Mouse (Mus musculus) heart, embryonic 13.5 days (tissue): ENCODE results near the gene Col26a1. TPM values are rescaled to one million over a fixed set of nuclear protein-coding genes. Genes with fewer than 3 reads are reported as not detected.

Experiments
- ATAC-seq: fragments of 200-750 bp; cut with Nextera tagmentation; 2 replicates; pipeline ENCODE4 v1.8.0; 2017; ENCODE audit warnings: moderate TSS enrichment; ENCODE audit not compliant: insufficient number of reproducible peaks, low FRiP score, low TSS enrichment; ENCODE audit errors: extremely low read depth
- H3K27ac ChIP-seq: fragments of 300-500 bp; sonication (generic); replicated peaks from 2 replicates; pipeline ENCODE4 v1.5.1; 2015; ENCODE audit warnings: moderate library complexity, mild to moderate bottlenecking, inconsistent platforms
- H3K27me3 ChIP-seq: fragments of 300-500 bp; sonication (generic); replicated peaks from 2 replicates; pipeline ENCODE4 v1.6.1; 2015; ENCODE audit warnings: mild to moderate bottlenecking, inconsistent platforms
- H3K36me3 ChIP-seq: fragments of 300-500 bp; sonication (generic); 2 replicates; pipeline ENCODE4 v1.6.1; 2015; ENCODE audit warnings: mild to moderate bottlenecking, inconsistent platforms
- H3K4me1 ChIP-seq: fragments of 300-500 bp; sonication (generic); 2 replicates; pipeline ENCODE4 v1.6.1; 2015; ENCODE audit warnings: inconsistent platforms
- H3K4me2 ChIP-seq: fragments of 300-500 bp; sonication (generic); 2 replicates; pipeline ENCODE4 v1.6.1; 2015; ENCODE audit warnings: inconsistent platforms, mild to moderate bottlenecking, moderate library complexity
- H3K4me3 ChIP-seq: fragments of 300-500 bp; sonication (generic); 2 replicates; pipeline ENCODE4 v1.5.1; 2015; ENCODE audit warnings: moderate library complexity, mild to moderate bottlenecking, inconsistent platforms
- H3K9ac ChIP-seq: fragments of 300-500 bp; sonication (generic); 2 replicates; pipeline ENCODE4 v1.6.1; 2015; ENCODE audit warnings: inconsistent platforms, mild to moderate bottlenecking, moderate library complexity
- H3K9me3 ChIP-seq: fragments of 300-500 bp; sonication (generic); 2 replicates; pipeline ENCODE4 v1.6.1; 2016; ENCODE audit warnings: inconsistent platforms
- WGBS: fragments of 180-500 bp; shearing (Covaris S2); methylation state at CpG from one replicate; pipeline ENCODE4 v1.1.7; 2015; ENCODE audit warnings: mixed read lengths; 5-methylcytosine and 5-hydroxymethylcytosine counted together
- polyA plus RNA-seq: library from polyadenylated mRNA; unstranded; fragments of >200 nt; fragmentation: Nextera tagmentation; extraction: Ambion mirVana; gene quantifications from 2 replicates; pipeline ENCODE4 v1.2.1, GENCODE M21; 2015

Col26a1 gene
- 20.2 and 21.8 TPM in 2 replicates for polyA plus RNA-seq

DNA sequence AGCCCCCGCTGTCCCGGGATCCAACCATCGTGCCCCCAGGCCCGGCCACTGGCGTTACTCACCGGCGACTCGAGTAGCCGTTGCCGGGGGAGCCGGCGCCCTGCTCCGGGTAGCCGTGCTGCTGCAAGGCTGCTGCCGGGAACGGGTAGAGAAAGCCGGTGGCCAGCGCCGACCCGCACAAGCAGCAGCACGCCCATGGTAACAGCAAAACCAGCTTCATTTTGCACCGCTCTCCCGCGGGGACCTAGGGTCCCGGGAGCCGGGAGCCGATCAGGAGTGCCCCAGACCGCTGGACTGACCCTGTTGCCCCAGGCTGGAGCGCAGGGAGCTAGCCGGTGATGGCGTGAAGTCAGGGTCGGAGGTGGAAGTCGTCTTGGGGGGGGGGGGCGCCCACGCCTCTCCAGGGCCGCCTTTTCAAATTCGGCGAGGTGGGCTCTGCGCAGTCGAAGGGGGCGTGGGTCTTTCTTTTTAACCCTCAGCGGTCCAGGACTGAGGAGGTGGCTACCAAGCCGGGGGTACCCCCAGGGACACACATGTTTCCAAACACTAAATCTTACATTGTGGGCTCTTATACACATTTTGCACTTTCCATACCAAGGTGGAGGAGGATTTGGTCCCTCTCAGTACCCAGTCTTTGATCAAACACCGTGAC, at the start of gene Col26a1:
TSS of gene Col26a1 (minus strand) at position 422 of the 652 bp plus-strand sequence.
- H3K36me3 ChIP-seq, result no peaks in the 10 kb centered on the region
- peak within 1 kb of the TSS; percentile 83 for H3K9ac ChIP-seq
- peaks cover 53% of the 10 kb centered on the region for H3K27me3 ChIP-seq
- H3K9me3 ChIP-seq, result no peaks in the 10 kb centered on the region
- H3K4me1 ChIP-seq, result peaks cover 32% of the 10 kb centered on the region
- H3K4me2 ChIP-seq, result peak within 1 kb of the TSS; percentile 83
- peak within 1 kb of the TSS; percentile 42 for H3K27ac ChIP-seq
- WGBS, result 1% methylated on average over 43 of the region's 44 CpGs
- ATAC-seq, result peak; percentile 31; the same call in 1 of the 2 replicates
- peak within 1 kb of the TSS; percentile 64 for H3K4me3 ChIP-seq

DNA sequence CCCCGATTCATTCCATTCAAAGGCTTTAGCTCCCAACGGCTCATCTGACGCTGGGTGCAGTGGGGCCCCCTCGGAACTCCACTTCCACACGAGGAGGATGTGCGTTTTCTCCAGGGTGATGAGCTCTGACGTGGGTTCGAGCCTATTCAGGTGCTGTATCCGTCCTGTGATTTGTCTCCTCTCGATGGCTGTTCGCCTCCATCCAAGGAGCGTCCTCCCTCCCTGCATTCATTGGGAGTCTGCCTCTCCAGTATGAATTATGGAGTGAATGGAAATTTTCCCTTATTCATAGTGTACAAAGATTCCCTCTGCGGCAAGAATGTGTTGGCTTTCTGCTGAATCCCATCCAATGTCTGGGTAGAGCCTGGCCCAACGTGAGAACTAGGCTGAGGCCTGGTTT, 48.9 kb upstream of the Col26a1 start:
- ATAC-seq, result no peak
- Histone ChIP-seq H3K27ac (no peak overlapping the region), H3K27me3 (no peaks in the 10 kb centered on the region), H3K9ac (no peak overlapping the region), H3K9me3 (no peaks in the 10 kb centered on the region), H3K36me3 (no peaks in the 10 kb centered on the region), H3K4me1 (0 out of 2 replicates have a peak, but pooled peaks cover 5% of the 10 kb centered on the region), H3K4me2 (no peak overlapping the region), H3K4me3 (no peak overlapping the region)
- WGBS, result 78% methylated on average over 14 of the region's 14 CpGs

DNA sequence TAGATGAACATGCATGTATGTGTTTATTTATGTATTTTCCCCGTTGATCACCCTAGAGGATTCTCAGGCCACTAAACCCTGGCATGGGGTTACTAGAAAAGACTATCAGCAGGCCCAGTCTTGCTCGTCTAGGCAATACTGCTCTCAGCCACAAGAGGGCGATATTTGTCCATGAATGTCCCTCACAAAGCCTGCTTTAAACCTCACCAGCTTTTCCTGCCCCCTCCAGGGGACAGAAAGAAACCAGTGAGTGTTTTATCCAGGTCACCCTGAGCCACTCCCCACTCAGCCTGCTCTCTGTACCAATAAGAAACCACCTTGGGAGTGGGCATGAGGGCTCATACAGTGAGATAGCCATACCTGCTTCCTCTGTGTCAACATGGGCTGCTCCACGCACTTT, 46.1 kb upstream of the Col26a1 start:
- ATAC-seq, result 0 out of 2 replicates have a peak, but pooled peaks have one; percentile 48
- H3K36me3 ChIP-seq, result 0 out of 2 replicates have a peak, but pooled peaks cover 11% of the 10 kb centered on the region
- no peak overlapping the region for H3K27ac ChIP-seq
- no peak overlapping the region for H3K4me3 ChIP-seq
- 0 out of 2 replicates have a peak, but pooled peaks cover 5% of the 10 kb centered on the region for H3K4me1 ChIP-seq
- H3K9ac ChIP-seq, result peak overlapping the region; percentile 20
- no peaks in the 10 kb centered on the region for H3K27me3 ChIP-seq
- H3K4me2 ChIP-seq, result no peak overlapping the region
- no peaks in the 10 kb centered on the region for H3K9me3 ChIP-seq
- 18% methylated on average over 4 of the region's 4 CpGs for WGBS

DNA sequence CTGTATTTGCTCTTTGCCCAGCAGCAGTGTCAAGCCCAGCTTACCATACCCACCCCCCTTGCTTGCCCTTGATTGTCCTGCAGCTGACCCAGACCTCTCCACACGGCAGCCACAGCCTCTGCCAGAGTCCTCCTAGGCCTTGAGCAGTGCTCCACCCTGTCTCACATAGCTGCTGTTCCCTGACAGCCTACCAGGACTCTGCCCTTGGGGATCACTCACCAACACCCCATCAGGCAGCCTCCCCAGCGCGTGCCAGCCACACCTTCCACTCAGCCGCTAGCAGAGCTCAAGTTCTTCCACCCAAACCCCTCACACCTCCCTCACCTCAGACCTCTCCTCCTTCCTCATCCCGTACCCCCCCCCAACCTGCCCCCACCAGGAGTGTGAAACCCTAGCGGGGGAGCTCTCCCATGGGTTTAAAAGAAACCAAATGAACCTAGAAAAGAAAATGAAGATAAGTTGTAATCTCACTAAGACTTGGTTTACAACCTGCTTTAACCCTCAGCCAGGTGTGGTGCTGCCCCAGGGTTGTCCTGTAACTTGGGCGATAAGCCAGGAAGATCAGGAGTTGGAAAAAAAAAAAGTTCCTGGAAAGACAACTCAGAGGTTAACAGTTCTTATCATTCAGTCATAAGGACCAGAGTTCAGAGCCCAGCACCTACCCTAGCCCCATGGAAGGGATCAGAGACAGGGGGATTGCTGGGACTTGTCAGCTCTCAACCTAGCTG, 40.9 kb upstream of the Col26a1 start:
- H3K4me1 ChIP-seq, result peaks cover 7% of the 10 kb centered on the region
- WGBS, result 45% methylated on average over 7 of the region's 7 CpGs
- no peak overlapping the region; the same call in 1 of the 2 replicates for H3K9ac ChIP-seq
- no peak for ATAC-seq
- H3K4me3 ChIP-seq, result no peak overlapping the region
- H3K9me3 ChIP-seq, result no peaks in the 10 kb centered on the region
- 0 out of 2 replicates have a peak, but pooled peaks cover 11% of the 10 kb centered on the region for H3K36me3 ChIP-seq
- H3K27me3 ChIP-seq, result no peaks in the 10 kb centered on the region
- H3K4me2 ChIP-seq, result no peak overlapping the region
- no peak overlapping the region for H3K27ac ChIP-seq

DNA sequence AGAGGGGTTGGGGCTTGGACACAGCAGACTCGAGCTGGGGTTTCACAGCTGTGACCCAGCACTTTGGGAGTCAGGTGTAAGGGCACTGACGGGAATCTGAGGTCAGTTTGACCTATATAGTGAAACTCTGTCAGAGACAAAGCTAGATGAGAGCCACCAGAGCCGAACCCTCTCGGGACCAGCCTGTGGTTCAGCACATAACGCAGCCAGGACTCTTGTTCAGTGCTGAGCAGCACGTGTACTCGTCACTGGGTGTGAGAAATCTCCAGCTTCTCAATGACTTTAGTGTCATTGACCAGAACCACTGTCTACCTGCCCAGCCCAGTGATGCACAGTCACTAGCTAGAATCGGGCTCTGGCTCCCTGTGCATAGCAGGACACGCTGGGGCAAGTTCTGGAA, 39.8 kb upstream of the Col26a1 start:
- 76% methylated on average over 9 of the region's 9 CpGs for WGBS
- Histone ChIP-seq H3K9ac (no peak overlapping the region), H3K4me3 (no peak overlapping the region), H3K27ac (no peak overlapping the region), H3K4me1 (peaks cover 7% of the 10 kb centered on the region), H3K4me2 (no peak overlapping the region), H3K27me3 (no peaks in the 10 kb centered on the region), H3K36me3 (0 out of 2 replicates have a peak, but pooled peaks cover 11% of the 10 kb centered on the region), H3K9me3 (no peaks in the 10 kb centered on the region)
- no peak for ATAC-seq

DNA sequence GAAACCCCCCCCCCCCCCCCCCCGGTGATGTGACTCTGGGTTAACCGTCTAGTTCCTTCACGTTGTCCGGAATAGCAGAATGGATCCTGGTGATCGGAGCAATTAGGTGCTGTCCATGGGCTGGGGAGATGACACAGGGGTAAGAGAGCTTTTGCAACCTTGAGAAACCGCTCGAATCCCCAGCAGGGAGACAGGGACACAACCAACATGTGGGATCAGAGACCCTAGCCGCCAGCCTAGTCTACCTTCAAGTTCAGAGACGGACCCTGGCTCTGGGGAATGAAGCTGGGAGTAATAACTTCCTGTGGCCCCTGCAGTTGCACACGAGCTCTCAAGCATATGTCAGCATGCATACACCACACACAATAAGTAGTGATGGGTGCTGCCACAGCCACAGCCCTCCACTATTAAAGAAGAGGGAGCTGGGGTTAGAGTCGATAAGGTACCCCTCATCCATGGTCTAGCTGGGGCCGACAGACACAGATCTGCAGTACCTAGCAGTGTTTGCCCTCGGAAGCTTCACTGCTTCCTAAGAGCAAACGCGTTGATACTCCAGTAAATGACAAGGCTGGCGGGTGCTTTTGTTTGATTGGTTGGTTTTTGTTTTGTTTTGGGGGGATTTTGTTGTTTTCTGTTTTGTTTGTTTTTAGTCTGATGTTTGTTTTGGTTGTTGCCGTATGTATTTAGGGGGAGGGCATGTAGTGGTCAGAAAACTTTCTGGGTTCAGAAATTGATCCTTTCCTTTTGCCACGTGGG, 36.7 kb upstream of the Col26a1 start:
- no peak for ATAC-seq
- Histone ChIP-seq H3K36me3 (no peaks in the 10 kb centered on the region), H3K4me2 (peak overlapping the region; percentile 90), H3K4me3 (peak overlapping the region; percentile 73), H3K9ac (peak overlapping the region; percentile 87), H3K4me1 (peaks cover 7% of the 10 kb centered on the region), H3K27ac (no peak overlapping the region), H3K27me3 (no peaks in the 10 kb centered on the region), H3K9me3 (no peaks in the 10 kb centered on the region)
- WGBS, result 21% methylated on average over 17 of the region's 18 CpGs

DNA sequence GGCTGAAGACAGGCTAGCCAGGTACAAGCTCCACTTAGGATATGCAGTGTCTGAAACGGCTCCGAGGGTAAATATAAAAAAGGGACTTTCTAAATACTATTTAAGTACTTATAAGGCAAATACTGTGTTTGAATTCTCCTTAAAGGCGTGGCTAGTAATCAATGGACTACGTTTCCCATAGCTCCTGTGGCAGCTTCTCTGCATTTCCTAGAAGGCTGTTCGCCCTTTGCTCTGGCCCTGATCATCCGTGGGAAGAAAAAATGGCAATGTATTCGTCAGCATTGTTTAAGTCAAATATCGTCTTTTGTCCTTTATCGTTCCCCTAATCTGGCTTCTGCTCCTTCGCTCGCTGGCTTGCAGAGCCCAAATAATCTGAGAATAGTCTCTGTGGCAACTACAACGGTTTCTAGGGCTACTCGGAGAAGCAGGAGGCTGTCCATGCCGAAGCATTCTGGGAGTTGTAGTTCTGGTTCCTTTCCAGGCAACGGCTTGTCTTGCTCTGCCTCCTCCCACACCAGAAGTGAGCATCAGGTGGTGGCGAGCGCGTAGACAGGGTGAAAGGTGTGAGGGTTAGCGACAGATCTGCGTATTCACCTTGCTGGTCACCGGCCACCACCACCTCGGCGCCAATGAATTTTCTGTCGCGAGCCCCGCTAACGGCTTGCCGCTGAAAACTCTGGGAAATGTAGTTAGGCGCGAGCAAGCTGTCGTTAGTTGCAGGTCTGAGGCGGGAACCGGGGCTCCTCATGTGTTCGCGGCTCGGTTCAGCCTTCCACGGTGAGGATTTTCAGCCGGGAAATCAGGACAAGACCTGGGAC, 35.9 kb upstream of the Col26a1 start:
- 3% methylated on average over 38 of the region's 38 CpGs for WGBS
- H3K27ac ChIP-seq, result 0 out of 2 replicates have a peak overlapping the region, but pooled peaks have one; percentile 15
- peak; percentile 66; the same call in 1 of the 2 replicates for ATAC-seq

DNA sequence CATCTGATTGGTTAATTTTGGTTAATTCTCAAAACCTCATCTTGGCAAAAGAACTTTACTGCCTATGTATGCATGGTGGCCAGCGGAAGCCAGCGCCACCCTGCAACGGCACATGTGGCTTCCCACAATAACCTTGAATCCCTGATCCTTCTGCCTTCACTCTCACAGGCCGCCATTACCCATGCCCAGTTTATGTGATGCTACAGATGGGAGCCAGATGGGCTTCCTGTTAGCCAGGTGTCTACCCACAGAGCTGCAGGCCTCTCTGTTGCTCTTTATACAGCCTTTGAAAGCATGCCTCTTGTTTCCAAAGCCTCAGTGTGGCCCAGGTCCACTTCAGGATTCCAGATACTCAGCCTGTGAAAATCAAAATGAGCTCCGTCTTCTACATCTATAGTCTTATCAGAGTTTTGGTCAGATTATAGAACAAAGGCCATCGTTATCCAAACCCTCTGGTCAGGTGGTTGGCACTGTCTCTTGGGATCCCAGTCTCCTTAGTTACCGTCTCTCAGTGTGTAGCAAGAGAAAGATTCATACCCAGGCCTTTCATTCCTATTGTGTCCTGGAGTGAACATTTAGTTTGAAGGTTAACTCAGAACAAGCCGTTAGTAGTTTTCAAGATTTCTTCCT, 34.7 kb upstream of the Col26a1 start:
- no peak for ATAC-seq
- peaks cover 10% of the 10 kb centered on the region for H3K36me3 ChIP-seq
- peaks cover 7% of the 10 kb centered on the region for H3K4me1 ChIP-seq
- H3K4me3 ChIP-seq, result no peak overlapping the region
- no peak overlapping the region for H3K4me2 ChIP-seq
- H3K9ac ChIP-seq, result no peak overlapping the region
- no peak overlapping the region for H3K27ac ChIP-seq
- no peaks in the 10 kb centered on the region for H3K9me3 ChIP-seq
- 92% methylated on average over 8 of the region's 8 CpGs for WGBS
- H3K27me3 ChIP-seq, result no peaks in the 10 kb centered on the region

More for the DNA sequence above, 35.9 kb upstream of the Col26a1 start:
- Histone ChIP-seq H3K9me3 (no peaks in the 10 kb centered on the region), H3K4me3 (peak overlapping the region; percentile 73), H3K4me1 (peaks cover 7% of the 10 kb centered on the region), H3K4me2 (peak overlapping the region; percentile 90), H3K27me3 (no peaks in the 10 kb centered on the region), H3K9ac (peak overlapping the region; percentile 87), H3K36me3 (no peaks in the 10 kb centered on the region)

DNA sequence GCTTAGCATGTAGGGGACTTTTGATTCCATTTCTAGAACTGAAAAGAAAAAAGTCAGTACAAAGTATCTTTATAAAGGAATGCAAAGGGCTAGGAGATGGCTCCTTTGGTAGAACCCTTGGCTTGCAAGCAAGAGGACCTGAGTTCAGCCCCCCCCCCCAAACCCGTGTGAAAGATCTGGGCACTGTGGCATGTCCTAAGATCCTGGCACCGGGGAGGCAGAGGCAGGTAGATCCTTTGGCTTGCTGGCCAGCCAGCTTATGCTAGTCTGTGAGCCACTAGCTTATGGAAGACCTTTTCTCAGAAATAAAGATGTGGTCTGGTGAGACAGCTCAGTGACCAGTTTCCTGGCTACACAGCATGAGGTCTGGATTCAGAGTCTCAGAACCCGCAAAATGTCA, 31.2 kb upstream of the Col26a1 start:
- no peak overlapping the region for H3K4me2 ChIP-seq
- no peaks in the 10 kb centered on the region for H3K27me3 ChIP-seq
- ATAC-seq, result no peak
- peaks cover 27% of the 10 kb centered on the region for H3K36me3 ChIP-seq
- H3K27ac ChIP-seq, result no peak overlapping the region
- no peaks in the 10 kb centered on the region for H3K9me3 ChIP-seq
- no peak overlapping the region for H3K4me3 ChIP-seq
- H3K4me1 ChIP-seq, result 0 out of 2 replicates have a peak, but pooled peaks cover under 1% of the 10 kb centered on the region
- no peak overlapping the region for H3K9ac ChIP-seq
- 69% methylated on average over 3 of the region's 3 CpGs for WGBS
